Mouse (Mus musculus): Measurements from ENCODE around the gene Olfr749. TPM values are rescaled to one million over a fixed set of nuclear protein-coding genes. Genes with fewer than 3 reads are reported as not detected.

The Olfr749 gene
- total and polyA plus RNA-seq, 3 experiments = not detected

GRCm38 (mm10) chr14:50785251-50785637 lies 40.4 kb upstream of the Olfr749 start, which contains the start of gene Ttc5:
TSS of gene Ttc5 (minus strand) at chr14:50785519.
- Histone ChIP-seq H3K9ac (ENCODE audit: insufficient read depth, low read depth) (peak within 1 kb of the TSS; percentile 80), H3K4me1 (ENCODE audit: control insufficient read depth in 1 of 2, insufficient read depth in 2 of 2) (peaks cover 3 to 17% of the 10 kb centered on the region in 2 experiments; a peak in 2 of 4 replicates), H3K4me3 (replicated peaks in 1 of 3; ENCODE audit: low read depth in 2 of 3, low read length in 2 of 3, poor library complexity in 1 of 3) (peak within 1 kb of the TSS; percentile 87 to 94 (median 89)), H3K27ac (ENCODE audit: insufficient read depth, low read depth) (no peak within 1 kb of the TSS), H3K36me3 (replicated peaks in 1 of 2; ENCODE audit: control insufficient read depth in 1 of 2, insufficient read depth in 1 of 2, low read length in 1 of 2) (peaks cover 10 to 29% of the 10 kb centered on the region in 2 experiments), H3K4me2 (ENCODE audit: insufficient read depth, low read depth, poor library complexity, severe bottlenecking) (peak within 1 kb of the TSS; percentile 93), H3K27me3 (replicated peaks) (no peaks in the 10 kb centered on the region), H3K79me2 (replicated peaks; ENCODE audit: control insufficient read depth, extremely low read depth, insufficient read depth, poor library complexity, severe bottlenecking) (peaks cover 19% of the 10 kb centered on the region), H3K9me3 (replicated peaks; ENCODE audit: low read length) (peaks cover 7% of the 10 kb centered on the region)
- DNase-seq (ENCODE audit: extremely low read depth) = peak; percentile 93
- dilution Hi-C loops (cut with MboI; ENCODE audit: extremely low pct_ligation_motif_present, extremely low pct_unique_long_range_greater_than_20kb, low sequenced_read_pairs) (no loop called here), in situ Hi-C loops (cut with MboI; ENCODE audit: low pct_ligation_motif_present, low pct_unique_long_range_greater_than_20kb, low sequenced_read_pairs) (no loop called here)
- TF ChIP-seq IRF4 (IDR thresholded peaks at IDR 0.05; ENCODE audit: low read depth, low read length) = 0 out of 2 replicates have a peak, but pooled peaks have one; percentile 19
- TF ChIP-seq EP300 (IDR thresholded peaks at IDR 0.05; ENCODE audit: low read length) = no peak
- no peak for TF ChIP-seq ETS1 (conservative IDR thresholded peaks at IDR 0.05; ENCODE audit: low read depth, low read length)
- TF ChIP-seq NRF1 (IDR thresholded peaks at IDR 0.05; ENCODE audit: low read depth, low read length) = no peak
- TF ChIP-seq GABPA (IDR thresholded peaks at IDR 0.05; ENCODE audit: insufficient replicate concordance, low read depth, low read length) = peak; percentile 91
- TF ChIP-seq SIN3A (IDR thresholded peaks at IDR 0.05; ENCODE audit: low read length) = peak; percentile 82
- peak; percentile 51; the same call in 1 of the 2 replicates for TF ChIP-seq TBP (conservative IDR thresholded peaks at IDR 0.05; ENCODE audit: low read depth, low read length)
- peak; percentile 81 for TF ChIP-seq HCFC1 (IDR thresholded peaks at IDR 0.05; ENCODE audit: low read depth, low read length)
- TF ChIP-seq NELFE (IDR thresholded peaks at IDR 0.05; ENCODE audit: low read depth, low read length) = 0 out of 2 replicates have a peak, but pooled peaks have one; percentile 31
- TF ChIP-seq MEF2A (IDR thresholded peaks at IDR 0.05; ENCODE audit: borderline replicate concordance, low read depth, low read length) = 0 out of 2 replicates have a peak, but pooled peaks have one; percentile 17
- peak; percentile 49; the same call in 1 of the 2 replicates for TF ChIP-seq CHD2 (IDR thresholded peaks at IDR 0.05; ENCODE audit: low read length)
- TF ChIP-seq ZKSCAN1 (IDR thresholded peaks at IDR 0.05; ENCODE audit: borderline replicate concordance, low read depth, low read length) = no peak
- peak; percentile 81 to 85 for TF ChIP-seq CTCF (conservative IDR thresholded peaks at IDR 0.05 in 1 of 2, IDR thresholded peaks at IDR 0.05 in 1 of 2; ENCODE audit: low read depth in 2 of 2, low read length in 2 of 2)
- peak; percentile 88 for TF ChIP-seq TCF12 (IDR thresholded peaks at IDR 0.05; ENCODE audit: low read depth, low read length)
- no peak for TF ChIP-seq E2F4 (IDR thresholded peaks at IDR 0.05; ENCODE audit: insufficient replicate concordance, low read depth, low read length)
- no peak for TF ChIP-seq ZC3H11A (IDR thresholded peaks at IDR 0.05; ENCODE audit: low read depth, low read length)
- TF ChIP-seq POLR2A (IDR thresholded peaks at IDR 0.05; ENCODE audit: low read depth, low read length) = peak; percentile 75
- no peak for TF ChIP-seq POLR2AphosphoS2 (IDR thresholded peaks at IDR 0.05; ENCODE audit: low read depth, low read length)
- peak; percentile 9; the same call in 1 of the 2 replicates for TF ChIP-seq MYC (IDR thresholded peaks at IDR 0.05; ENCODE audit: low read depth, low read length)
- TF ChIP-seq MAZ (IDR thresholded peaks at IDR 0.05; ENCODE audit: low read depth, low read length) = no peak
- TF ChIP-seq USF1 (IDR thresholded peaks at IDR 0.05; ENCODE audit: low read depth, low read length) = no peak
- no peak for TF ChIP-seq KAT2A (IDR thresholded peaks at IDR 0.05; ENCODE audit: insufficient replicate concordance, low read length)
- no peak for TF ChIP-seq MAFK (IDR thresholded peaks at IDR 0.05; ENCODE audit: insufficient replicate concordance, low read length)
- no peak for TF ChIP-seq JUN (IDR thresholded peaks at IDR 0.05; ENCODE audit: insufficient read depth, low read depth, low read length)
